Mouse (Mus musculus) small intestine, adult 2 months (tissue): ENCODE results near the gene Sppl2c.

Experiments used
- CTCF ChIP-seq: fragments of 200-500 bp; IDR thresholded peaks from 2 replicates; pipeline ENCODE4 v1.5.1; 2012; ENCODE audit warnings: low read depth, mild to moderate bottlenecking, control low read depth, inconsistent platforms, low read length, moderate library complexity, mixed read lengths; ENCODE audit not compliant: insufficient replicate concordance, insufficient read length; ENCODE audit errors: extremely low read depth
- POLR2A ChIP-seq: fragments of 200-500 bp; IDR thresholded peaks from 2 replicates; pipeline ENCODE4 v1.6.1; 2012; ENCODE audit warnings: low read depth, mild to moderate bottlenecking, control low read depth, inconsistent platforms, low read length, moderate library complexity

- TF ChIP-seq POLR2A (no peak), CTCF (no peak)
Observed at GRCm38 (mm10) chr11:104190008-104190407, 3.9 kb downstream of the Sppl2c start.
